Mouse (Mus musculus) forebrain, embryonic 13.5 days (tissue): ENCODE data around the gene Oas2. TPM values are rescaled to one million over a fixed set of nuclear protein-coding genes. Genes with fewer than 3 reads are reported as not detected.
A peak's percentile ranks its signal among the peaks of the same experiment; 100 is the strongest.

Experiments used
- ATAC-seq: fragments of 200-750 bp; cut with Nextera tagmentation; 2 replicates; pipeline ENCODE4 v1.8.0; 2017
- H3K27ac ChIP-seq: fragments of 300-500 bp; sonication (generic); 2 replicates; pipeline ENCODE4 v1.5.1; 2015; ENCODE audit warnings: inconsistent platforms, mild to moderate bottlenecking, moderate library complexity
- H3K27me3 ChIP-seq: fragments of 300-500 bp; sonication (generic); 2 replicates; pipeline ENCODE4 v1.6.1; 2015; ENCODE audit warnings: mild to moderate bottlenecking, inconsistent platforms
- H3K36me3 ChIP-seq: fragments of 300-500 bp; sonication (generic); 2 replicates; pipeline ENCODE4 v1.6.1; 2015; ENCODE audit warnings: mild to moderate bottlenecking, inconsistent platforms; ENCODE audit not compliant: poor library complexity, severe bottlenecking
- H3K4me1 ChIP-seq: fragments of 300-500 bp; sonication (generic); 2 replicates; pipeline ENCODE4 v1.6.1; 2015; ENCODE audit warnings: inconsistent platforms
- H3K4me2 ChIP-seq: fragments of 300-500 bp; sonication (generic); 2 replicates; pipeline ENCODE4 v1.6.1; 2015; ENCODE audit warnings: inconsistent platforms, mild to moderate bottlenecking, moderate library complexity
- H3K4me3 ChIP-seq: fragments of 300-500 bp; sonication (generic); 2 replicates; pipeline ENCODE4 v1.5.1; 2015; ENCODE audit warnings: mild to moderate bottlenecking, inconsistent platforms
- H3K9ac ChIP-seq: fragments of 300-500 bp; sonication (generic); 2 replicates; pipeline ENCODE4 v1.6.1; 2015; ENCODE audit warnings: mild to moderate bottlenecking, inconsistent platforms
- H3K9me3 ChIP-seq: fragments of 300-500 bp; sonication (generic); replicated peaks from 2 replicates; pipeline ENCODE4 v1.6.1; 2016; ENCODE audit warnings: inconsistent platforms
- WGBS: fragments of 180-500 bp; shearing (Covaris S2); methylation state at CpG from one replicate; pipeline ENCODE4 v1.1.7; 2015; 5-methylcytosine and 5-hydroxymethylcytosine counted together
- polyA plus RNA-seq: library from polyadenylated mRNA; unstranded; fragments of >200 nt; fragmentation: Nextera tagmentation; extraction: Ambion mirVana; gene quantifications from 2 replicates; pipeline ENCODE4 v1.2.1, GENCODE M21; 2015

Oas2 gene
- polyA plus RNA-seq, 1 experiment from 2014 or later = 0.09 TPM

DNA sequence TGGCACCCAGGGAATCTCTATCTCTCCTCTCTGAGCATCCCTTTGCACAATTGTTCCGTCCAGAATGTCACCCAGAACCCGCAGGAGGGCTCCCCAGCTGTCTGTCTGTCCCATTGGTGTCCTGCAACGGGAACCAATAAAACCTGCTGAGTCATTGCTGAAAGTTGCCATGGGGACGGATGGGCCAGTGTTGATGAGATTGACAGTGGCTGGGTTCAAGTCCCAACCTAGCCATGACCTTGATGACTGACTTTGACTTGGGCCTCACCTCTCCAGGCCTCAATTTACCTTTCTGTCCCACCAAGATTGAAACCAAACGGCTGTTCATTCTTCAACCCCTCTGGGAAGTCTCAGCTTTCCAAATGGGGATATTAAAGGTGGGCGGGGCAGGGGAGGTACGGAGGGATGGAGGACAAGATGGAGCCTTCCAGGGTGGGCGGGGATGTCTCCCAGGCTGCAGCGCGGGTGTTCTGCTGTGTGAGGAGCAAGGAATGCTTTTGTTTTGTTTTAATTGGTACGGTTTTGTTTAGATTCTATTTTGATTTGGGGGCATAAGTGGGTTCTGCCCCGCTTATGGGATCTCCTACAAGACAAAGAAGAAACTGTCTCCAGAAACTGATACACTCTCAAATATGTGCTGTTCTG is 23.7 kb downstream of the Oas2 start:
- no peak overlapping the region for H3K9ac ChIP-seq
- H3K27me3 ChIP-seq = 0 out of 2 replicates have a peak, but pooled peaks cover 5% of the 10 kb centered on the region
- 58% methylated on average over 12 of the region's 12 CpGs for WGBS
- no peak overlapping the region for H3K4me3 ChIP-seq
- H3K27ac ChIP-seq = no peak overlapping the region
- H3K4me1 ChIP-seq = 0 out of 2 replicates have a peak, but pooled peaks cover 6% of the 10 kb centered on the region
- ATAC-seq = no peak
- no peaks in the 10 kb centered on the region for H3K36me3 ChIP-seq
- no peaks in the 10 kb centered on the region for H3K9me3 ChIP-seq
- H3K4me2 ChIP-seq = no peak overlapping the region

DNA sequence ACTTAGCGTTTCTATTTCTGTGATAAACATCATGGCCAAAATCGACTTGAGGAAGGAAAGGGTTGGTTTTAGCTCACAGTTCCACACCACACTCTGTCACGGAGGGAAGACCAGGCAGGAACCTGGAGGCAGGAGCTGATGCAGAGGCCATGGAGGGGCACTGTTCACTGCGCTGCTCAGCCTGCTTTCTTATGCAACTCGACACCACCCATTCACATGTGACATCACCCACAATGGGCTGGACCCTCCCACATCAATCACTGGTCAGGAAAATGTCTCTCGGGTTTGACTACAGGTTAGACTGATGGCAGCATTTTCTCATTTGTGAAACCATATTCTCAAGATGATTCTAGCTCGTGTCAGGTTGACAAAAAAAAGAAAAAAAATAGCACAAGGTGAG is 28.6 kb downstream of the Oas2 start:
- Histone ChIP-seq H3K36me3 (no peaks in the 10 kb centered on the region), H3K4me3 (no peak overlapping the region), H3K27ac (no peak overlapping the region), H3K9me3 (peaks cover 5% of the 10 kb centered on the region; the same call in 1 of the 2 replicates), H3K4me1 (peaks cover 8% of the 10 kb centered on the region), H3K4me2 (no peak overlapping the region), H3K27me3 (0 out of 2 replicates have a peak, but pooled peaks cover 3% of the 10 kb centered on the region), H3K9ac (no peak overlapping the region)
- 65% methylated on average over 7 of the region's 7 CpGs for WGBS
- no peak for ATAC-seq

DNA sequence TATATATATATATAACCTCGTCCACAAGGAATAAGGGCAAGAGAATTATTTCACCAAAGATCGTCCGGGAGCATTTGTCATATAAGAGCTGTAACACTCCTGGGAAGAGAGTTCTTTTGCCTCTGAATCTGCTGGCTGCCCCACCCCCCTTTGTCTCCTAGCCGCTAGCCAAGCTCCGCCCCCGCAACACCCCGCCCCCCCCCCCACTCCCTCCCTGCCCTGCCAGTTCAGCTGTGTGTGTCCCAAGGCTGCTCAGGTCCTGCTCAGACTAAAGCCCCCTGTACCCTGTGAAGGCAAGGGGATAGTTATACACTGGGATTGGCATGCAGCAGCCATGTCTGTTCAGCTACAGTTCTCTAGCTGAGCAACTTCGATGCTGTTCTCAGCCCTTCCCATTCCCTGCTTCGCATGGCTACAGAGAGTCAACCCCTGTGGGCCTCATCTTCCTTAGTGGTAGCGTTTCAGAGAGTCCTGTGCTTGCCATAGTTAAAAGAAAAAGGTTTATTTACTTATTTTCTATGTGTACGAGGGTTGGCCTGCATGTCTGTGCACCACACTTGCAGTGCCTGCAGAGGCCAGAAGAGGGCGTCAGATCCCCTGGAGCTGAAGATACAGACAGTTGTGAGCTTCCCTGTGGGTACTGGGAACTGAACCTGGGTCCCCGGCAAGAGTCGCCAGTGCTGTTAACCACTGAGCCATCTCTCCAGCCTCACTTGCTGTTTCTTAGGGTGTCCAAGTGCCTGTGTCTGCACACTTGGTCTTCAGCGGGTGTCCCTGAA is 30.9 kb downstream of the Oas2 start:
- Histone ChIP-seq H3K4me1 (peaks cover 8% of the 10 kb centered on the region), H3K36me3 (no peaks in the 10 kb centered on the region), H3K27me3 (peaks cover 11% of the 10 kb centered on the region), H3K9me3 (peaks cover 5% of the 10 kb centered on the region; the same call in 1 of the 2 replicates), H3K4me3 (no peak overlapping the region), H3K27ac (no peak overlapping the region), H3K4me2 (no peak overlapping the region), H3K9ac (no peak overlapping the region)
- 72% methylated on average over 11 of the region's 15 CpGs for WGBS
- no peak for ATAC-seq

DNA sequence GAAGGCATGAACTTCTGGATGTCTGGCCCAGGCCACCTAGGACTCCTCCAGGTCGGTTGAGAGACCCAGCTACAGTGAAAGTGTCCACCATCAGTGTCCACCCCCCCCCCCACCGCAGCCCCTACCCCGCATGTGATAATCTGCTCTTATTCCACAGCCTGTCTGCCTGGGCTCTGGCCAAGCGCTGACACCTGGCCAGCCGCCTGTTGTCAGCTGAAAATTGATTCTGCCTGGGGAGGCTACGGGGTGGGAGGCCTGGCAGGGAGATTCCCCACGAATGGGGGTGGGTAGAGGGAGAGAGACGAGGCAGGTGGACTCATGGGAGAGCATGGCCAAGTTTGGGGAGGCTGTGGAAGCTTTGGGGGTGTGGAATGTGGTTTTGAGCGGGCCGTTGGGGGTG is 32.5 kb downstream of the Oas2 start:
- Histone ChIP-seq H3K27me3 (peaks cover 26% of the 10 kb centered on the region), H3K4me2 (no peak overlapping the region), H3K4me1 (peaks cover 8% of the 10 kb centered on the region), H3K27ac (no peak overlapping the region), H3K9ac (no peak overlapping the region), H3K4me3 (no peak overlapping the region), H3K36me3 (no peaks in the 10 kb centered on the region), H3K9me3 (peaks cover 5% of the 10 kb centered on the region; the same call in 1 of the 2 replicates)
- no peak for ATAC-seq
- WGBS = 86% methylated on average over 10 of the region's 10 CpGs

DNA sequence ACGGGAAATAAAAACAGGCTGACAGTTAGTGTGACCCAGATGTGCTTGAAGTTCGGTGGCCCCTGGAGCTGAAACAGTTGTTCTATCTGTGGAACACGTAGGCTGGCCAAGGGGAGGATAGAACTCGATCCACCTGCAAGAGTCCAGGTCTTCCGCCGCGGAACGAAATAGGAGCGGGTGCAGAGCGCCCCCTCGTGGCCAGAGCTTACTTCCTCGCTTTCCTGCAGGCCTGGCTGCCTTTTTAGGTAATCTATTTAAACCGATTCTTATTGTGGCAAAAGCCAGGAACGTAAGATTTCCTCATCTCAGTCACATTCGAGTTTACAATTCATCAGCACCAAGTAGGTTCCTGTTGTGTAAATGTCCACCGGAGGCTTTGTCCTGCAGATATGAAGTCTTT is 35.3 kb downstream of the Oas2 start:
- Histone ChIP-seq H3K36me3 (no peaks in the 10 kb centered on the region), H3K4me1 (peaks cover 30% of the 10 kb centered on the region), H3K9me3 (no peaks in the 10 kb centered on the region), H3K27ac (no peak overlapping the region), H3K9ac (no peak overlapping the region), H3K4me2 (0 out of 2 replicates have a peak overlapping the region, but pooled peaks have one; percentile 8), H3K27me3 (peaks cover 45% of the 10 kb centered on the region), H3K4me3 (no peak overlapping the region)
- WGBS = 4% methylated on average over 16 of the region's 16 CpGs
- ATAC-seq = no peak

DNA sequence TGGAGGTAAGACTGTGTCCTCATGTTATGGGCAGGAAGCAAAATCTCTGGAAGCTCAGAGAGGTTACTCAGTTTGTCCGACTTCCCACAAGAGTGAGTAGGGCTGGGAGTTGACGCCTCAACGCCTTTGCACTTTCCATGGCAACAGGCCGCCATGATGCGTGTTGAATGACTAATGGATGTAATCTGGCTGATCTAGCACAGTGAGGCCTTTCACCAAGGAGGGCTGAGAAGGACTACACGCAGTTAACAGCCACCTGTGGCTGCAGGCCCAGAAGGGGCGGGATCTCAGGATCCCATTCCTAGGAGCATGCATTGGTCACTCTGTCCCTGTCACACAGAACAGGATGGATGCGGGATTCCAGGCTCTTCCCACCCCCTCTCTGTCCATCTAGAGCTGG is 36.9 kb downstream of the Oas2 start:
- H3K27ac ChIP-seq = no peak overlapping the region
- no peaks in the 10 kb centered on the region for H3K36me3 ChIP-seq
- WGBS = 53% methylated on average over 8 of the region's 8 CpGs
- peaks cover 54% of the 10 kb centered on the region for H3K27me3 ChIP-seq
- no peak for ATAC-seq
- H3K9ac ChIP-seq = no peak overlapping the region
- no peak overlapping the region for H3K4me2 ChIP-seq
- peaks cover 42% of the 10 kb centered on the region for H3K4me1 ChIP-seq
- H3K9me3 ChIP-seq = no peaks in the 10 kb centered on the region
- no peak overlapping the region for H3K4me3 ChIP-seq

DNA sequence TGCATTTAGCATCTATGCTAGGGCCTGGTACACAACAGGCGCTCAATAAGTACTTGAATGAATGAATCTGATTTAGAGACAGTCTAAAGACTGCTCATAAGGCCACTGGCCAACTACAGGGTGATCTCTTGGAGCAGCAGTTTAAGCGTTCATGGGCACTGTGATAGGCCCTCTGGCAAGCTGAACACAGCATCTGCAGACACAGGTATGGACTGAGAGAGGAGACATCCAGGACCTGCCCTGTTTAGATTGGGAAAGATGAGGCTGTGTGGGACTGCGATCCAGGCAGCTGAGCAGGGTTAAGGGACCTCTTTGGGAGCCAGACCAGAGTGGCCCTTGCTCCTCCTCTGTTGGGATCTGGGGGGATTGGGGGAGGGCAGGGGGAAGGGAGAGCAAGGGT is 37.8 kb downstream of the Oas2 start, which contains the start of gene Dtx1:
TSS of gene Dtx1 (minus strand) at position 101 of the 400 bp plus-strand sequence.
- H3K4me2 ChIP-seq = peak within 1 kb of the TSS; percentile 95
- ATAC-seq = peak; percentile 20; the same call in 1 of the 2 replicates
- no peaks in the 10 kb centered on the region for H3K9me3 ChIP-seq
- peak within 1 kb of the TSS; percentile 85 for H3K9ac ChIP-seq
- peaks cover 43% of the 10 kb centered on the region for H3K4me1 ChIP-seq
- H3K36me3 ChIP-seq = no peaks in the 10 kb centered on the region
- H3K27me3 ChIP-seq = peaks cover 54% of the 10 kb centered on the region
- H3K4me3 ChIP-seq = peak within 1 kb of the TSS; percentile 71
- H3K27ac ChIP-seq = peak within 1 kb of the TSS; percentile 75
- 31% methylated on average over 3 of the region's 3 CpGs for WGBS

DNA sequence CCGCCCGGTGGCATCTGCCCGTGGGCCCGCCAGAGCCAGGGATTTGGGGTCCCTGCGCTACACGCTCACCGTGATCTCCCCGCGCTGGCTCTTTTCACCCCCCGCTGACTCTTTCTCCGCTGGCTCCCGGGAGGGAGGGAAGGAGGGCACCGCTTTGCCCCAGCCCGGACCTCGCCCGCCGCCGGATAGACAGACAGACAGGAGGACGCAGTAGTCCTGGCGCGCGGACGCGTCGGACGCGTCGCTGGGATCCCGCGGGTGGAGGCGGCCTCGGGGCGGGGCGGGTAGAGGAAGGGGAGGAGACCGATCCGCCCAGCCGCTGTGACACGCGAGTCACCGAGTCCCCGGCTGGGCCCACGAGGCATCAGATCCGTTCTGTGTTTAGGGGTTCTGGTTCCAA is 38.2 kb downstream of the Oas2 start:
- H3K4me1 ChIP-seq = peaks cover 46% of the 10 kb centered on the region
- H3K27ac ChIP-seq = peak overlapping the region; percentile 75
- peaks cover 54% of the 10 kb centered on the region for H3K27me3 ChIP-seq
- peak; percentile 42 for ATAC-seq
- no peaks in the 10 kb centered on the region for H3K9me3 ChIP-seq
- H3K4me3 ChIP-seq = peak overlapping the region; percentile 71
- 0% methylated on average over 43 of the region's 43 CpGs for WGBS
- no peaks in the 10 kb centered on the region for H3K36me3 ChIP-seq
- peak overlapping the region; percentile 95 for H3K4me2 ChIP-seq
- H3K9ac ChIP-seq = peak overlapping the region; percentile 85

DNA sequence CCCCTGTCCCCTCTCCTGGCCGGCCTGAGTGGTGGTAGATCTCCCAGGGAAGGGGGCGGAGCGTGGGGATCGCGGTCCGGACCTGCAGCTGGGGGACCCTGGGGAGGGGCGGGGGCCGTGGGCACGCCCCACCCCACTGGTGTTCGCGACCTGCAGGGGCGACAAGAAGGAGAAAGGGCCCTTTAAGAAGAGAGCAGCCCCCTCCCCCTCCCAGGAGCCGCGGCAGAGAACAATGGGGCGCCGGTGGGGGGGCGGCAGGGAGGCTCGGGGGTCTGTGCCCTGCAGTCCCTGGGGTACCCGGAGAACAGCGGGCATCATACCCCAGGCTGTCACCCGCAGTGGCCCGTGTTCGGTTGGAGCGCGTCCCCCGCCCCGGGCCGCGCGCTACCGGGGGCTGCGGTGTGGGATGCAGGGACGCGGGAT is 38.8 kb downstream of the Oas2 start:
- Histone ChIP-seq H3K9me3 (no peaks in the 10 kb centered on the region), H3K36me3 (no peaks in the 10 kb centered on the region), H3K4me3 (peak overlapping the region; percentile 71), H3K4me1 (peaks cover 52% of the 10 kb centered on the region), H3K27ac (peak overlapping the region; percentile 75), H3K4me2 (peak overlapping the region; percentile 95), H3K27me3 (peaks cover 50% of the 10 kb centered on the region), H3K9ac (peak overlapping the region; percentile 85)
- ATAC-seq = peak; percentile 56; the same call in 1 of the 2 replicates
- WGBS = under 1% methylated on average over 29 of the region's 34 CpGs

DNA sequence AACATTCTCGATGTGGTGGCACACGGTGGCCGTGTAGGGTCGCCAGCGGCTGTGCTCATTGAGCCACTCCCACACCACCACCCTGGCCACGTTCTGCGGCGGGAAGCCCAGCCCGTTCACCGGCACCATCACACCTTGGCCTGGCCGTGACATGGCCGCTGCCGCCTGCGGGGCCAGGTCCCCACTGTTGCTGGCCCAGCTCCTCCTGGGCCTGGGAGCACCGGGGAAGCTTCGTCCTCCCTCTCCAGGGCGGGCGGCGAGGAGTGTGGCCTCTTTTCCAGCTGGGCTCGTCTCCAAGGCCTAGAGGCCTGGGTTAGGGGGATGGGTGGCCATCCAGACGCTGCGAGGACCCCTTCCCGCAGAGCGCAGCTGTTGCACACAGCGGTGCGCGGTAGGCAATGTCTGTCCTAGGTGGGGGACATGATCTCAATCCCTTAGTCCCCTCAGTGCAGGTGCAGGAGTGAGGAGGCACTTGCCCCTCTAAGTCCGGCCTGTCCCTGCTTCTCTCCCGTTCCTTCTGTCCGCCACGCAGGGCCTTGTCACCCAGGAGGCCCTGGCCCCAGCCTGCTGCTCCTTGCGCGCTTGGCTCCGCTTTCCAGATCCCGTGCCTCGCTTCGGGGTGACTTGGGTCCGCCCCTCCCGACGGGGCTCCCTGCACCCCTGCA is 39.4 kb downstream of the Oas2 start:
- WGBS = 3% methylated on average over 40 of the region's 40 CpGs
- H3K9me3 ChIP-seq = no peaks in the 10 kb centered on the region
- H3K4me1 ChIP-seq = peaks cover 57% of the 10 kb centered on the region
- peak overlapping the region; percentile 71 for H3K4me3 ChIP-seq
- H3K27ac ChIP-seq = peak overlapping the region; percentile 75
- H3K9ac ChIP-seq = peak overlapping the region; percentile 85
- no peaks in the 10 kb centered on the region for H3K36me3 ChIP-seq
- peak overlapping the region; percentile 95 for H3K4me2 ChIP-seq
- H3K27me3 ChIP-seq = peaks cover 50% of the 10 kb centered on the region
- ATAC-seq = peak; percentile 35

DNA sequence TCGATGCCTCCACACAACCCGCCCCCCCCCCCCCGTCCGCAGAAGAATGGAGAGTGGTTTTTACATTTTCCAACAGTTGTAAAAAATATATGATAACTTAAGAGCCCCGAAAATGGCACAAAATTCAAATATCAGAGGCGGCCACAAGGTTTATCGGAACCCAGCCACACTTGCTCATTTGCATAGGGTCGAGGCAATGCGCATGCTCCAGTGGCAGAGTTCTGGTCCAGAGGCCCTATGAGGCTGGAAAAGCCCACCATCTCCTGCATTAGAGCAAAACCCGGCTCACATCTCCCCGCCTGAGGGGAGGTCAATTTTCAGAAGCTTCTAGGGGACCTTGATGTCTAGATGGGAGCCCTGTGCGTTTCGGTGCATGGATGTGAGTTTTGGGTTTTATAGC is 42.7 kb downstream of the Oas2 start:
- Histone ChIP-seq H3K4me3 (peak overlapping the region; percentile 21), H3K4me1 (peaks cover 77% of the 10 kb centered on the region), H3K27me3 (peaks cover 31% of the 10 kb centered on the region), H3K9me3 (no peaks in the 10 kb centered on the region), H3K9ac (no peak overlapping the region), H3K4me2 (peak overlapping the region; percentile 56), H3K36me3 (no peaks in the 10 kb centered on the region), H3K27ac (no peak overlapping the region)
- WGBS = 29% methylated on average over 13 of the region's 13 CpGs
- no peak for ATAC-seq

DNA sequence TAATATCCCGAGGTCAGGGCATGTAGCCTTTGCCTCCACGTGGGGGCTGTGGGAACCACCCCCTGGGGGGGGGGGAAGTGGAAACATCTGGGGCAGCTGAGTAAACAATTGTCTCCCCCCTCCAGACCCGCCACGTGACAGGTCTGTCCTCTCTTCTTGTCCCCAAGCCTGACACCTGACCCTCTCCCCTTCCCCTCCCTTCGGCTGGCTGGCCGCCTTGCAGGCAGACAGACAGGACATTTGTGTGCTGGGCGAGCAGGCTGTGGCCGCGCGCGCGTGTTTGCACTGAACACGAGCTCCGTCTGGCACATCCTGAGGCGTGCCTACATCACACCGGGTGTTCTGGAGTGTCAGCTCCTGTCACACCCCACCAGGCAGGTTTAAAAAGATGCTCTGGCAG is 43.1 kb downstream of the Oas2 start:
- H3K27ac ChIP-seq = no peak overlapping the region; the same call in 1 of the 2 replicates
- WGBS = under 1% methylated on average over 16 of the region's 16 CpGs
- H3K9me3 ChIP-seq = no peaks in the 10 kb centered on the region
- peak overlapping the region; percentile 56 for H3K4me2 ChIP-seq
- peaks cover 80% of the 10 kb centered on the region for H3K4me1 ChIP-seq
- H3K4me3 ChIP-seq = peak overlapping the region; percentile 21
- peak overlapping the region; percentile 48 for H3K9ac ChIP-seq
- ATAC-seq = no peak; the same call in 1 of the 2 replicates
- H3K36me3 ChIP-seq = no peaks in the 10 kb centered on the region
- peaks cover 29% of the 10 kb centered on the region for H3K27me3 ChIP-seq
